Mouse (Mus musculus) adrenal gland, postnatal 14 days (tissue): ENCODE measurements around the gene Lipt1. TPM values are rescaled to one million over a fixed set of nuclear protein-coding genes. Genes with fewer than 3 reads are reported as not detected.
A peak's percentile ranks its signal among the peaks of the same experiment; 100 is the strongest.

Experiments
- DNase-seq: peaks from one replicate; pipeline ENCODE4 v3.0.0; 2021; ENCODE audit warnings: mixed read lengths
- long read RNA-seq, 2 experiments: library from polyadenylated mRNA; stranded (forward); transcript quantifications; one replicate each; pipeline ENCODE4 v2.0.0; 2021
- total RNA-seq: library from RNA; stranded (reverse); gene quantifications from 2 replicates; pipeline ENCODE4 v1.2.3, GENCODE M21; 2021

Gene Lipt1
- 18.4 and 19.3 TPM in 2 replicates for total RNA-seq
- long read RNA-seq, experiment 1, transcript Lipt1-201 (2 exons, 1,485 nt): major isoform, 11 of 22 reads
- long read RNA-seq, experiment 1, partial matches to known transcripts: 0 of 22 reads
- long read RNA-seq, experiment 1, other reads (novel, unspliced or antisense): 8 of 22 reads
- long read RNA-seq, experiment 2, transcript Lipt1-201 (2 exons, 1,485 nt): major isoform, 8 of 15 reads
- long read RNA-seq, experiment 2, partial matches to known transcripts: 0 of 15 reads
- long read RNA-seq, experiment 2, other reads (novel, unspliced or antisense): 4 of 15 reads

- no peak for DNase-seq
Measured at GRCm38 (mm10) chr1:37871704-37872103, at the start of gene Lipt1. TSS of gene Lipt1 (plus strand) at chr1:37871738.

DNA sequence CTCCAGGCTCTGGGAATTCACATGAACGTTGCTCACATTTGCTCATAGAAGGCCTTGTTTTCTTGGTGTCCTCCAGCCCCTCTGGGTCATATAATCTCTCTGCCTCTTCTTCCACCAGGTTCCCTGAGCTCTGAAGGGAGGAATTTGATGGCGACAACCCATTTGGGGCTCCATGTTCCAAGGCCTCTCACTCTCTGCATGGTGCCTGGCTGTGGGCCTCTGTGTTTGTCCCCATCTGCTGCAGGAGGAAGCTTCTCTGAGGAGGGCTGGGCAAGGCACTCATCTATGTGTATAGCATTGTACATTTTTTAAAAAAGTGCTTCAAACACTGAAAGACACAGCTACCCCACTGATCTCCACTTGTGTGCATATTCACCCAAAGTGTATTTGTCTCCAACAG lies 39.9 kb upstream of the Lipt1 start:
- DNase-seq: no peak

DNA sequence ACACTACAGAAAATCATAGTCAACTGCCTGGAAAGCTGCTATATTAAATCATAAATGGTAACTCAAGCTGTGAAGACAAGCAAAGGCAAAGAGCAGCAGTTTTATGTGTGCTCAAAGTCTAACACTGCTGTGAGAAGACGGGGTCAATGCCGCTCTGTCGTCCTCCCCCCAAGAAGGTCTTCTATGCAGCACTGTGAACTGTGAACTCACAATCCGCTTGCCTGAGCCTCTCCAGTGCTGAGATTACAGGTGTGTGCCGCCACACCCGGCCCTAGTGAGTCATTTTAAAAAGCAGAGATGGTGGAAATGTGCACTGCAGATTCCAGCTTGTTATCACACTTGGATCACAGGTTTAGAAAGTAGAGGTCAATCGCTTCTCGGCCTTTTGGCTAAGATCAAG lies 24.7 kb upstream of the Lipt1 start:
- DNase-seq: no peak

- DNase-seq: peak; percentile 9
Measured at GRCm38 (mm10) chr1:37850696-37851095, 20.8 kb upstream of the Lipt1 start.

GRCm38 (mm10) chr1:37864511-37865400 lies 6.8 kb upstream of the Lipt1 start:
- DNase-seq: peak; percentile 100

- no peak for DNase-seq
Measured at GRCm38 (mm10) chr1:37865401-37866215, 5.9 kb upstream of the Lipt1 start.

GRCm38 (mm10) chr1:37866286-37866685 lies 5.3 kb upstream of the Lipt1 start, which contains the start of gene Tsga10:
TSS of gene Tsga10 (minus strand) at chr1:37866429.
- DNase-seq: no peak

DNA sequence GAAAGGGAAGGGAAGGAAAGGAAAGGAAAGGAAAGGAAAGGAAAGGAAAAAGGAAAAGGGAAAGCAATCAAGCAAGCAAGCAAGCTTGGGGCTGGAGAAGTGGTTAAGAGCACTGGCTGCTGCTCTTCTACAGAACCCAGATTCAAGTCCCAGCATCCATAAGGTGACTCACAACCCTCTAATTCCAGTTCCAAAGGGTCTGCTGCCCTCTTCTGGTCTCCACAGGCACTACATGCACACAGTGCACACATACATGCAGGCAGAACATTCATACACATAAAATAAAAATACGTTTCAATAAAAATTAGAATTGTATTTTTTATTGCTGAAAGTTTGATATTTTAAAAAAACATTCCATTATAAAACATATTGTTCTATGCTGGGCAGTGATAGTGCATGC lies 4.5 kb upstream of the Lipt1 start:
- DNase-seq: peak; percentile 74

GRCm38 (mm10) chr1:37867684-37868322 lies 3.7 kb upstream of the Lipt1 start:
- no peak for DNase-seq

DNA sequence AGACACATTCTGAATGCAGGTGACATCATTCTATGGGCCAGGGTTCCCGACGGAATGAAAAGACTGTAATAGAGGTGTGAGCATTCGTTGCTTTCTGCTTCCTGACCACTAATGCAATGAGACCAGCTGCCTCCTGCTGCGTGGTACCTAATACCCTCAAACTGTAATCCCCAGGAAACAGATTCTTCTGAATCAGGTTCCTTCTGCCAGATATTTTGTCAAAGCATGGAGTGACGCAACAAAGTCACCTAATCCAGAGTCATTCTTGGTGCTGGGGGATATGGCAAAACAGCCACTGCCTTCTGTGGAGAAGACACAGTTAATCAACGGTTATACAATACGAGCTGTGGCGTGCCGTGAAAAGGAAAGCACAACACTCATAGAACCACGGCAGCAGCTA lies 2.9 kb upstream of the Lipt1 start:
- no peak for DNase-seq

- no peak for DNase-seq
Measured at GRCm38 (mm10) chr1:37869362-37869761, 2.2 kb upstream of the Lipt1 start.

DNA sequence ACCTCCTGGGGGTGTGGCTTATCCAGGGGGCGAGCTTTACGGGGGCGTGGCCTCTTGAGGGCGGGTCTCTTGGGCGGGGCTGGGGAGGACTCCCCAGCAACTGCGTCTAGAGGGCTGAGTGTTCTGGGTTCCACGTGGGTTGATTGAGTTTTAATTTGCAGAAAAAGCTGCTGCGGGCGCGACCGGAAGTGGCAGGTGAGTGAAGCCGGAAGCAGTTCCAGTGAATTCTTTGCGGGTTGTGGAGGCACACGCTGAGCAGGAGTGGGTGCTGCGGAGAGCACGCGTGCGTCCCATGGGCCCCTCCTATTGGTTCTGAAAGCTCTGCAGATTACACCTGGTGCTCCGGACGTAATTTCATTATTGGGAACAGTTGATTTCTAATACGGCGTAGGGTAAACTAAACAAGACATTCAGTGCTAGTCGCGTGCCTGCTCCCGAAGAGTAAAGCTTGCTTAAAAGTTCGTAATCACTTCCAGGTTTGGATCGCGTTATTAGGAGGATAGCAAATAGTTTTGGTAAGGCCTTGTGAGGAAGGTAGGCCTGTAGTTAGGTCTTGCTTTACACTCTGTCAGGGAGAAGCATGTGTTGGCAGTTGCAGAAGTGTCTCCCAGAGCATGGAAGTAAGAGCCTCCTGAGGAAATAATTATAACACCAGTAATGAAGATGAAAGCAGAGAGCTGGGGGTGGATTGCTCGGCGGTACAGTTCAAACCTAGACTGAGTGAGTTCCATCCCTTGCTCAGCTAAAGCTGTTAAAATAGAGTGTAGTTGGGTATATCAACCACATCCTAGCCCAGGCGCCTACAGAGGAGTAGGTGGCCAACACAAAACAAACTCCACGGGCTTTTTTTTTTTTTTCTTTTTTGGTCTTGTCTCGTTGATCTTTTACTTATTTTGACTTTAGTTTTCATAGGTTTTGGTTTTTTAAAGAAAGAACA lies 861 bp downstream of the Lipt1 start:
- DNase-seq: peak; percentile 93

DNA sequence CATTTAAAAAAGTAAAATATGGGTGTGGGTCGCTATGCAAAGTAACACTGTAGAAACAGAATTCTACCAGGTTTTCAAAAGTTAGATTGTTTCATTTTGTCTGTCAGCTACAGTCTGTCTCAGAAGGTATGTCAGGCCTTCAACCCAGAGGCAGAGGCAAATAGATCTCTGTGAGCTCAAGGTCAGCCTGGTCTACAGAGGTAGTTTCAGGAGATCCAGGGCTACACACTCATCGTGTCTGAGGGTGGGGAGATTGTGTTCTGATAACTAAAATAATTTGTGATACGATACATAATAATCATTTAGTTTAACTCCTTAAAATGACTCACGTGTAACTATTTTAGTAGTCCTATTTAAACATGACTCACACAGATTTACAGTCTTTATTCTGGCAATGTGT lies 1.6 kb downstream of the Lipt1 start:
- DNase-seq: no peak

GRCm38 (mm10) chr1:37877736-37878460 lies 6.4 kb downstream of the Lipt1 start:
- DNase-seq: peak; percentile 56

DNA sequence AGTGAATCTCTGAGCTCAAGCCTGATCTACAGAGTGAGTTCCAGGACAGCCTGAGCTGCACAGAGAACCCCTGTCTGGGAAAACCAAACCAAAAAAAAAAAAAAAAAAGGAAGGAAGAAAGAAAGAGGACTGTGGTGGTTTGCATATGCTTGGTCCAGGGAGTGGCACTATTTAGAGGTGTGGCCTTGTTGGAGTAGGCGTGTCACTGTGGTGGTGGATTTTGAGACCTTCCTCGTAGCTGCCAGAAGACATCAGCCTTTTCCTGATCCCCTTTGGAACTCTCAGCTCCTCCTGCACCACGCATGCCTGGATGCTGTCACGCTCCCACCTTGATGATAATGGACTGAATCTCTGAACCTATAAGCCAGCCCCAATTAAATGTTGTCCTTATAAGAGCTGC lies 11.9 kb downstream of the Lipt1 start:
- DNase-seq: no peak

GRCm38 (mm10) chr1:37884451-37884850 lies 12.9 kb downstream of the Lipt1 start:
- no peak for DNase-seq

GRCm38 (mm10) chr1:37889206-37889605 lies 17.7 kb downstream of the Lipt1 start:
- DNase-seq: no peak

- peak; percentile 93 for DNase-seq
Measured at GRCm38 (mm10) chr1:37890025-37890652, 18.6 kb downstream of the Lipt1 start, which contains the start of the genes Mitd1 and Mrpl30. TSS of gene Mitd1 (minus strand) at chr1:37890411. TSS of gene Mrpl30 (plus strand) at chr1:37890477.

DNA sequence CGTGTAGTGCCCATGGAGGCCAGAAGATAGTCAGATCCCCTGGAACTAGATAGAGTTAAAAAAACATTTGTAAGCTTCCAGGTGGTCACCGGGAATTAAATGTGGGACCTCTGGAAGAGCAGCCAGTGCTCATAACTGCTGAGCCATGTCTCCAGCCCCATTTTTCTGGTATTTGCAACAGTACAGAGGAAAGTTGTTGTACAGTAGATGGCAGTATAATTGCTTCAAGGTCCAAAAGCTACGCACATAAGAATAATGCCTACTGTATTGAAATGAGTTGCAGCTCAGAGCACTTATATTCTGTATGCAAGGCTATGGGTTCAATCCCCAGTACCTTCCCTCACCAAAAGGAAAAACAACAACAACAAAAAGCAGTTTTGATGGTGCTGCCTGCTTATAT lies 19.9 kb downstream of the Lipt1 start:
- no peak for DNase-seq

DNA sequence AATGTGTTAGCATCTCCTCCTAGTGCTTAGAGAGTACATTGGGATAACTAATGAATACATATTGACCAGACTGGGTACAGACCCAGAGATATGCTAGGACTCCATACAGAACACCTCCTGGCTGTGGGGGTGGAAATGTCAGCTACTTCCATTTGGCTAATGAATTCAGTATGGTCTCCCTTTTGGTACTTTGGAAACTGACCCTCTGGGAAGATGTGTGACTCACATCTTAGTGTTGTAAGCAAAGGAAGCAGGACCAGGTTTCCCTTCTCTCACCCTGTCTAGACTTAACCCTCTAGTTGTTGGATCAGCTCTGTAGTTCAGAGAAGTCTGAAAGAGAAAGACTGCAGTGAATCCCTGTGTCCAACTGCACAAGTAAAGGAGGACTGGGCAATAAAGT lies 23.1 kb downstream of the Lipt1 start:
- no peak for DNase-seq
